Comparison of ENCODE assay signal across 21 mouse cellular contexts in the genomic region with DNA sequence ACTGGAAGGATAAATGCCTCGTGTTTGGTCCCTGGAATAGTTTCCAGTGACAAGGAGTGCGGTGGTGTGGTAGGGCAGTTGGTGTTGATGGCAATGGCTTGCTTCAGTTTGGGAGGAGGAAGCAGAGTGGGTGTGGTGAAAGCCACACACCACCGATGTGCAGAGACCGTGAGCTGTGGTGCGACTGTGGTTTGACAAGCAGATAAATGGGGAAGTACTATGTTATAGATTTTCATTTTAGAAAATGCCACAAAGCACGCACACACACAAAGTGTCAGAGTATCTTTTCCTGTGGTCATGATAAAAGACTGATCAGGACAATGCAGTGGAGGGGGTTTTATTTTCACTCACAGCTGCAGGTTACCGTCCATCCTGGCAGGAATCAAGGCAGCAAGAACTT. TPM values are rescaled to one million over a fixed set of nuclear protein-coding genes. Genes with fewer than 3 reads are reported as not detected.
DNase-seq lines count a peak whose midpoint lies in the region; ATAC-seq and TF ChIP-seq lines count a peak whose summit lies in the region.
"Had no signal": no experiment of that assay in that cellular context is flagged by ENCODE, and none has a peak within 500 bp of the region (broad histone marks: within the 10 kb centered on the region; RNA-seq: fewer than 3 reads in every experiment).

No protein-coding gene starts in this region.

- TF ChIP-seq RAD21 in CH12.LX (IDR thresholded peaks at IDR 0.05; ENCODE audit: low read depth, low read length), result no peak

- in situ Hi-C loops in CH12.LX (cut with MboI; ENCODE audit: low pct_ligation_motif_present, low pct_unique_long_range_greater_than_20kb, low sequenced_read_pairs), result no loop called here

- ATAC-seq in common myeloid progenitor, adult 5-6 weeks (replicated peaks; ENCODE audit: low read depth, poor library complexity, severe bottlenecking), result peak; percentile 89
- peak; percentile 85 for ATAC-seq in monocyte, adult 5-6 weeks (replicated peaks; ENCODE audit: insufficient number of reproducible peaks, low FRiP score, low TSS enrichment, poor library complexity, severe bottlenecking)
- no peak for ATAC-seq in liver, embryonic 12.5 days
- no peak for ATAC-seq in kidney, embryonic 14.5 days (ENCODE audit: low FRiP score, low TSS enrichment)
- ATAC-seq: forebrain, embryonic 16.5 days; intestine, postnatal 0 days; midbrain, embryonic 16.5 days; Patski had no signal

- no peak overlapping the region for H3K4me2 ChIP-seq in CH12.LX (ENCODE audit: insufficient read depth, low read depth, poor library complexity, severe bottlenecking)
- no peak overlapping the region for H3K4me2 ChIP-seq in liver, embryonic 12.5 days
- H3K4me2 ChIP-seq in kidney, embryonic 14.5 days (replicated peaks; ENCODE audit: low read depth, low read length), result no peak overlapping the region
- H3K4me2 ChIP-seq: heart, embryonic 11.5 days; hindbrain, embryonic 13.5 days; limb, embryonic 15.5 days had no signal

- peaks cover 93% of the 10 kb centered on the region for H3K27me3 ChIP-seq in CH12.LX (replicated peaks)
- H3K27me3 ChIP-seq in splenic B cell, adult 2 months (ENCODE audit: control insufficient read depth, insufficient read depth, low read length, poor library complexity, severe bottlenecking), result 0 out of 2 replicates have a peak, but pooled peaks cover 2% of the 10 kb centered on the region
- peaks cover 60% of the 10 kb centered on the region for H3K27me3 ChIP-seq in liver, embryonic 12.5 days (replicated peaks)
- H3K27me3 ChIP-seq in kidney, embryonic 14.5 days (ENCODE audit: control insufficient read depth, insufficient read depth, low read length), result no peaks in the 10 kb centered on the region

- no peaks in the 10 kb centered on the region for H3K79me2 ChIP-seq in CH12.LX (replicated peaks; ENCODE audit: control insufficient read depth, extremely low read depth, insufficient read depth, poor library complexity, severe bottlenecking)

- H3K4me3 ChIP-seq in CH12.LX (replicated peaks in 1 of 3; ENCODE audit: low read depth in 2 of 3, low read length in 2 of 3, poor library complexity in 1 of 3), result no peak overlapping the region
- no peak overlapping the region for H3K4me3 ChIP-seq in liver, embryonic 12.5 days
- no peak overlapping the region for H3K4me3 ChIP-seq in kidney, embryonic 14.5 days (ENCODE audit: low read length)
- H3K4me3 ChIP-seq: hindbrain, embryonic 13.5 days; limb, embryonic 15.5 days had no signal

- 0 out of 2 replicates have a peak, but pooled peaks have one; percentile 15 for TF ChIP-seq EP300 in CH12.LX (IDR thresholded peaks at IDR 0.05; ENCODE audit: low read length)

- no peak overlapping the region for H3K27ac ChIP-seq in CH12.LX (ENCODE audit: insufficient read depth, low read depth)
- no peak overlapping the region for H3K27ac ChIP-seq in liver, embryonic 12.5 days
- H3K27ac ChIP-seq in kidney, embryonic 14.5 days (ENCODE audit: low read depth, low read length), result no peak overlapping the region
- H3K27ac ChIP-seq: hindbrain, embryonic 13.5 days; limb, embryonic 15.5 days; stomach, postnatal 0 days had no signal

- H3K4me1 ChIP-seq in CH12.LX (ENCODE audit: control insufficient read depth in 1 of 2, insufficient read depth in 2 of 2), result peaks cover 2 to 9% of the 10 kb centered on the region in 2 experiments
- H3K4me1 ChIP-seq in liver, embryonic 12.5 days, result no peaks in the 10 kb centered on the region
- H3K4me1 ChIP-seq in kidney, embryonic 14.5 days (ENCODE audit: control insufficient read depth, insufficient read depth, low read length), result no peaks in the 10 kb centered on the region

- TF ChIP-seq POLR2A in CH12.LX (IDR thresholded peaks at IDR 0.05; ENCODE audit: low read depth, low read length), result no peak

- peak; percentile 54 for DNase-seq in CH12.LX (ENCODE audit: extremely low read depth)
- DNase-seq in splenic B cell, adult 2 months (ENCODE audit: low read depth, low spot score), result peak; percentile 87
- DNase-seq in adrenal gland, adult 8-10 months, result no peak
- DNase-seq: adrenal gland, postnatal 10 days; cerebellum, postnatal 10 days; heart, postnatal 10 days; lung, postnatal 10 days; right cerebral cortex, adult 18-20 months; thymus, postnatal 14 days had no signal

- H3K36me3 ChIP-seq in CH12.LX (replicated peaks in 1 of 2; ENCODE audit: control insufficient read depth in 1 of 2, insufficient read depth in 1 of 2, low read length in 1 of 2), result no peaks in the 10 kb centered on the region
- H3K36me3 ChIP-seq in splenic B cell, adult 2 months (ENCODE audit: control insufficient read depth, insufficient read depth, low read length, poor library complexity, severe bottlenecking), result no peaks in the 10 kb centered on the region
- H3K36me3 ChIP-seq in liver, embryonic 12.5 days, result no peaks in the 10 kb centered on the region
- no peaks in the 10 kb centered on the region for H3K36me3 ChIP-seq in kidney, embryonic 14.5 days (ENCODE audit: control insufficient read depth, insufficient read depth, low read length)
- H3K36me3 ChIP-seq: hindbrain, embryonic 13.5 days; limb, embryonic 15.5 days had no signal

- no peak overlapping the region for H3K9ac ChIP-seq in CH12.LX (ENCODE audit: insufficient read depth, low read depth)
- no peak overlapping the region for H3K9ac ChIP-seq in liver, embryonic 12.5 days
- H3K9ac ChIP-seq in kidney, embryonic 14.5 days (ENCODE audit: low read depth, low read length), result no peak overlapping the region
- H3K9ac ChIP-seq: hindbrain, embryonic 13.5 days; limb, embryonic 15.5 days had no signal

- 22% methylated on average over 7 of the region's 7 CpGs for WGBS in liver, embryonic 12.5 days (ENCODE audit: insufficient replicate concordance)
- WGBS in kidney, embryonic 14.5 days, result 83% methylated on average over 7 of the region's 7 CpGs

- H3K9me3 ChIP-seq in CH12.LX (replicated peaks; ENCODE audit: low read length), result peaks cover 12% of the 10 kb centered on the region
- no peaks in the 10 kb centered on the region for H3K9me3 ChIP-seq in liver, embryonic 12.5 days (replicated peaks)
- no peaks in the 10 kb centered on the region for H3K9me3 ChIP-seq in kidney, embryonic 14.5 days (ENCODE audit: control insufficient read depth, low read length)
- H3K9me3 ChIP-seq: hindbrain, embryonic 13.5 days; limb, embryonic 15.5 days had no signal

- TF ChIP-seq CTCF in CH12.LX (conservative IDR thresholded peaks at IDR 0.05 in 1 of 2, IDR thresholded peaks at IDR 0.05 in 1 of 2; ENCODE audit: low read depth in 2 of 2, low read length in 2 of 2), result no peak

- dilution Hi-C loops in CH12.LX (cut with MboI; ENCODE audit: extremely low pct_ligation_motif_present, extremely low pct_unique_long_range_greater_than_20kb, low sequenced_read_pairs), result no loop called here

TF ChIP-seq in CH12.LX, 34 proteins besides CTCF, POLR2A, EP300 and RAD21:
- no peak for TF ChIP-seq ZC3H11A (IDR thresholded peaks at IDR 0.05; ENCODE audit: low read depth, low read length)
- 0 out of 2 replicates have a peak, but pooled peaks have one; percentile 10 for TF ChIP-seq MYC (IDR thresholded peaks at IDR 0.05; ENCODE audit: low read depth, low read length)
- peak; percentile 75; the same call in 1 of the 2 replicates for TF ChIP-seq MAFK (IDR thresholded peaks at IDR 0.05; ENCODE audit: insufficient replicate concordance, low read length)
- TF ChIP-seq BHLHE40 (IDR thresholded peaks at IDR 0.05; ENCODE audit: low read depth, low read length), result peak; percentile 83

RNA-seq across cellular contexts. Expression of a gene that starts 13.5 kb away (rescaled TPM):
- total RNA-seq in CH12.LX (2012; rRNA removed) (26.7 and 29.3 TPM in 2 replicates), CH12.LX (2014; rRNA removed) (8.3 and 10.3 TPM in 2 replicates)
- polyA plus RNA-seq in CH12.LX (2012; ENCODE audit: insufficient read length, low read depth), result 28.3 and 33.1 TPM in 2 replicates
- total RNA-seq in common myeloid progenitor, adult 5-6 weeks (2017), result 17.6 and 18.6 TPM in 2 replicates
- 13.5 to 38.4 TPM (median 15.3 TPM) in 3 replicates for total RNA-seq in monocyte, adult 5-6 weeks (2017)
- total RNA-seq in adrenal gland, adult 8-10 months (2022), result 10 to 100 TPM; 57.6 to 74.5 (median 59.9) TPM
- 11.3 and 12.5 TPM in 2 replicates for polyA plus RNA-seq in liver, embryonic 12.5 days (2016; fragmentation: Nextera tagmentation; extraction: Ambion mirVana)
- 11.8 and 15.7 TPM in 2 replicates for polyA plus RNA-seq in kidney, embryonic 14.5 days (2014; fragmentation: Nextera tagmentation; extraction: Ambion mirVana)

RNA-seq across cellular contexts. Expression of a gene that starts 41.7 kb away (rescaled TPM):
- total RNA-seq in CH12.LX (2012; rRNA removed) (under 0.01 TPM in 1 of 2 replicates, not detected in the other), CH12.LX (2014; rRNA removed) (not detected in 2 replicates)
- polyA plus RNA-seq in CH12.LX (2012; ENCODE audit: insufficient read length, low read depth), result not detected in 2 replicates
- not detected in 2 replicates for total RNA-seq in common myeloid progenitor, adult 5-6 weeks (2017)
- 0.29 TPM in 1 of 3 replicates, not detected in the others for total RNA-seq in monocyte, adult 5-6 weeks (2017)
- total RNA-seq in adrenal gland, adult 8-10 months (2022), result 1 to 10 TPM; 2.4 to 8.5 (median 5.4) TPM
- 0.04 and 0.06 TPM in 2 replicates for polyA plus RNA-seq in liver, embryonic 12.5 days (2016; fragmentation: Nextera tagmentation; extraction: Ambion mirVana)
- polyA plus RNA-seq in kidney, embryonic 14.5 days (2014; fragmentation: Nextera tagmentation; extraction: Ambion mirVana), result 0.40 and 0.53 TPM in 2 replicates

Comparison
In these comparisons a context has a peak if more than half of its experiments do, and no peak if none do; other contexts are left out.
1. ATAC-seq: peak in common myeloid progenitor, adult 5-6 weeks (single experiment) and monocyte, adult 5-6 weeks (single experiment); none in liver, embryonic 12.5 days (single experiment) and kidney, embryonic 14.5 days (single experiment).